Mouse (Mus musculus) CH12.LX (cell line): ENCODE data around the gene Ddx58. TPM values are rescaled to one million over a fixed set of nuclear protein-coding genes. Genes with fewer than 3 reads are reported as not detected.
A peak's percentile ranks its signal among the peaks of the same experiment; 100 is the strongest.

Experiments
- DNase-seq: peaks from one replicate; pipeline ENCODE4 v3.0.0-alpha.2; 2013; ENCODE audit errors: extremely low read depth
- H3K27ac ChIP-seq: 2 replicates; pipeline ENCODE4 v1.5.1; 2012; ENCODE audit warnings: low read depth, mild to moderate bottlenecking, control low read depth, moderate library complexity; ENCODE audit not compliant: insufficient read depth
- H3K27me3 ChIP-seq: replicated peaks from 2 replicates; pipeline ENCODE3; 2012; ENCODE audit warnings: inconsistent platforms
- H3K36me3 ChIP-seq, 2 experiments: replicated peaks in 1 of 2; 2 replicates each; pipeline versions ENCODE3 to v1.6.1; 2012; ENCODE audit warnings: inconsistent platforms in 1 of 2, low read length in 1 of 2, mild to moderate bottlenecking in 1 of 2, mixed read lengths in 1 of 2, moderate library complexity in 1 of 2; ENCODE audit not compliant: control insufficient read depth in 1 of 2, insufficient read depth in 1 of 2
- H3K4me1 ChIP-seq, 2 experiments: 2 replicates each; pipeline ENCODE4 v1.6.1; 2012; ENCODE audit warnings: inconsistent platforms in 1 of 2, moderate library complexity in 1 of 2; ENCODE audit not compliant: insufficient read depth in 2 of 2, control insufficient read depth in 1 of 2
- H3K4me2 ChIP-seq: 2 replicates; pipeline ENCODE4 v1.6.1; 2012; ENCODE audit warnings: low read depth, mild to moderate bottlenecking, control low read depth; ENCODE audit not compliant: poor library complexity, insufficient read depth, severe bottlenecking
- H3K4me3 ChIP-seq, 3 experiments: fragments of 150-350 bp in 1 of 3; sonication (generic) in 1 of 3; replicated peaks in 1 of 3; 2 replicates each; pipeline versions ENCODE3 to v1.5.1; 2011 to 2012; ENCODE audit warnings: low read depth in 2 of 3, low read length in 2 of 3, mild to moderate bottlenecking in 2 of 3, moderate library complexity in 2 of 3, control low read depth in 1 of 3, improper control_type of control experiment in 1 of 3, inconsistent platforms in 1 of 3, mixed read lengths in 1 of 3; ENCODE audit not compliant: poor library complexity in 1 of 3
- H3K79me2 ChIP-seq: replicated peaks from 2 replicates; pipeline ENCODE4 v1.6.1; 2012; ENCODE audit warnings: mild to moderate bottlenecking, moderate library complexity; ENCODE audit not compliant: control insufficient read depth, poor library complexity, insufficient read depth, severe bottlenecking; ENCODE audit errors: extremely low read depth
- H3K9ac ChIP-seq: 2 replicates; pipeline ENCODE4 v1.6.1; 2012; ENCODE audit warnings: low read depth, mild to moderate bottlenecking, control low read depth, moderate library complexity; ENCODE audit not compliant: insufficient read depth
- H3K9me3 ChIP-seq: replicated peaks from 2 replicates; pipeline ENCODE3; 2012; ENCODE audit warnings: low read length, inconsistent platforms, mixed read lengths
- BHLHE40 ChIP-seq: IDR thresholded peaks from 2 replicates; pipeline ENCODE4 v1.6.1; 2011; ENCODE audit warnings: mild to moderate bottlenecking, low read depth, low read length, improper control_type of control experiment
- CHD1 ChIP-seq: IDR thresholded peaks from 2 replicates; pipeline ENCODE4 v1.6.1; 2012; ENCODE audit warnings: low read depth, low read length, improper control_type of control experiment, inconsistent platforms
- CHD2 ChIP-seq: IDR thresholded peaks from 2 replicates; pipeline ENCODE4 v1.6.1; 2011; ENCODE audit warnings: low read length, improper control_type of control experiment
- CTCF ChIP-seq, 2 experiments: IDR thresholded peaks in 1 of 2; conservative IDR thresholded peaks in 1 of 2; 2 replicates each; pipeline ENCODE4 v1.5.1; 2011 to 2012; ENCODE audit warnings: low read depth in 2 of 2, low read length in 2 of 2, improper control_type of control experiment in 1 of 2, inconsistent platforms in 1 of 2, mild to moderate bottlenecking in 1 of 2, moderate library complexity in 1 of 2
- E2F4 ChIP-seq: IDR thresholded peaks from 2 replicates; pipeline ENCODE4 v1.6.1; 2011; ENCODE audit warnings: low read depth, low read length, improper control_type of control experiment; ENCODE audit not compliant: insufficient replicate concordance
- ELF1 ChIP-seq: IDR thresholded peaks from 2 replicates; pipeline ENCODE4 v1.6.1; 2014; ENCODE audit warnings: low read depth, mild to moderate bottlenecking, inconsistent platforms, low read length, improper control_type of control experiment
- ETS1 ChIP-seq: conservative IDR thresholded peaks from 2 replicates; pipeline ENCODE4 v1.6.1; 2012; ENCODE audit warnings: low read depth, mild to moderate bottlenecking, inconsistent platforms, low read length, improper control_type of control experiment, moderate library complexity
- HCFC1 ChIP-seq: IDR thresholded peaks from 2 replicates; pipeline ENCODE4 v1.6.1; 2012; ENCODE audit warnings: low read depth, mild to moderate bottlenecking, inconsistent platforms, low read length, improper control_type of control experiment
- IRF4 ChIP-seq: IDR thresholded peaks from 2 replicates; pipeline ENCODE4 v1.6.1; 2014; ENCODE audit warnings: low read depth, mild to moderate bottlenecking, inconsistent platforms, low read length, improper control_type of control experiment
- JUN ChIP-seq: IDR thresholded peaks from 2 replicates; pipeline ENCODE4 v1.6.1; 2011; ENCODE audit warnings: low read depth, mild to moderate bottlenecking, low read length, improper control_type of control experiment, moderate library complexity; ENCODE audit not compliant: insufficient read depth
- JUND ChIP-seq: conservative IDR thresholded peaks from 2 replicates; pipeline ENCODE4 v1.6.1; 2011; ENCODE audit warnings: low read depth, low read length, improper control_type of control experiment
- MAFK ChIP-seq: IDR thresholded peaks from 2 replicates; pipeline ENCODE4 v1.6.1; 2011; ENCODE audit warnings: low read length, improper control_type of control experiment; ENCODE audit not compliant: insufficient replicate concordance
- MAX ChIP-seq: IDR thresholded peaks from 2 replicates; pipeline ENCODE4 v1.6.1; 2011; ENCODE audit warnings: low read length, improper control_type of control experiment
- MXI1 ChIP-seq: IDR thresholded peaks from 2 replicates; pipeline ENCODE4 v1.6.1; 2011; ENCODE audit warnings: mild to moderate bottlenecking, low read depth, low read length, improper control_type of control experiment
- NRF1 ChIP-seq: IDR thresholded peaks from 2 replicates; pipeline ENCODE4 v1.6.1; 2014; ENCODE audit warnings: low read depth, mild to moderate bottlenecking, inconsistent platforms, low read length, improper control_type of control experiment, moderate library complexity
- PAX5 ChIP-seq: IDR thresholded peaks from 2 replicates; pipeline ENCODE4 v1.6.1; 2012; ENCODE audit warnings: low read length, inconsistent platforms, mixed read lengths
- POLR2AphosphoS2 ChIP-seq: IDR thresholded peaks from 2 replicates; pipeline ENCODE4 v1.6.1; 2011; ENCODE audit warnings: low read depth, low read length, improper control_type of control experiment
- RAD21 ChIP-seq: IDR thresholded peaks from 2 replicates; pipeline ENCODE4 v1.6.1; 2011; ENCODE audit warnings: low read depth, mild to moderate bottlenecking, low read length, improper control_type of control experiment, moderate library complexity
- RCOR1 ChIP-seq: conservative IDR thresholded peaks from 2 replicates; pipeline ENCODE4 v1.6.1; 2012; ENCODE audit warnings: low read depth, mild to moderate bottlenecking, inconsistent platforms, low read length, improper control_type of control experiment
- SMC3 ChIP-seq: IDR thresholded peaks from 2 replicates; pipeline ENCODE4 v1.6.1; 2011; ENCODE audit warnings: low read depth, low read length, improper control_type of control experiment
- TBP ChIP-seq: conservative IDR thresholded peaks from 2 replicates; pipeline ENCODE4 v1.6.1; 2011; ENCODE audit warnings: low read depth, low read length, improper control_type of control experiment
- TCF12 ChIP-seq: IDR thresholded peaks from 2 replicates; pipeline ENCODE4 v1.6.1; 2014; ENCODE audit warnings: low read depth, mild to moderate bottlenecking, inconsistent platforms, low read length, improper control_type of control experiment
- UBTF ChIP-seq: IDR thresholded peaks from 2 replicates; pipeline ENCODE4 v1.6.1; 2012; ENCODE audit warnings: low read depth, mild to moderate bottlenecking, inconsistent platforms, low read length, improper control_type of control experiment, moderate library complexity
- USF1 ChIP-seq: IDR thresholded peaks from 2 replicates; pipeline ENCODE4 v1.6.1; 2014; ENCODE audit warnings: low read depth, mild to moderate bottlenecking, inconsistent platforms, low read length, improper control_type of control experiment
- ZC3H11A ChIP-seq: IDR thresholded peaks from 2 replicates; pipeline ENCODE4 v1.6.1; 2012; ENCODE audit warnings: low read depth, mild to moderate bottlenecking, inconsistent platforms, low read length, improper control_type of control experiment
- ZMIZ1 ChIP-seq: IDR thresholded peaks from 2 replicates; pipeline ENCODE4 v1.6.1; 2012; ENCODE audit warnings: low read depth, mild to moderate bottlenecking, inconsistent platforms, low read length, improper control_type of control experiment
- ZNF384 ChIP-seq: IDR thresholded peaks from 2 replicates; pipeline ENCODE4 v1.6.1; 2012; ENCODE audit warnings: low read depth, low read length, improper control_type of control experiment, inconsistent platforms
- dilution Hi-C: fragments of 300-500 bp; cut with MboI; formaldehyde crosslinking; loops from 2 replicates; pipeline ENCODE4 v1.14.3; 2020; ENCODE audit warnings: low sequenced_read_pairs; ENCODE audit not compliant: extremely low pct_unique_long_range_greater_than_20kb, extremely low pct_ligation_motif_present
- in situ Hi-C: fragments of 300-500 bp; cut with MboI; formaldehyde crosslinking; loops from 3 replicates; pipeline ENCODE4 v1.14.3; 2019; ENCODE audit warnings: low sequenced_read_pairs, low pct_ligation_motif_present, low pct_unique_long_range_greater_than_20kb, mixed read lengths
- polyA plus RNA-seq: library from polyadenylated mRNA; unstranded; fragments of >175 nt; gene quantifications from 2 replicates; pipeline ENCODE4 v1.2.1, GENCODE M21; 2012; ENCODE audit warnings: low read depth; ENCODE audit not compliant: insufficient read length
- total RNA-seq, 2 experiments: library from RNA; depleted of rRNA; stranded (reverse); fragments of 300-350 nt in 1 of 2; fragments of >200 nt in 1 of 2; gene quantifications; 2 replicates each; pipeline ENCODE4 v1.2.3; 2012 to 2014

The Ddx58 gene
- total and polyA plus RNA-seq, 3 experiments: 4.2 to 7.3 (median 6.6) TPM

DNA sequence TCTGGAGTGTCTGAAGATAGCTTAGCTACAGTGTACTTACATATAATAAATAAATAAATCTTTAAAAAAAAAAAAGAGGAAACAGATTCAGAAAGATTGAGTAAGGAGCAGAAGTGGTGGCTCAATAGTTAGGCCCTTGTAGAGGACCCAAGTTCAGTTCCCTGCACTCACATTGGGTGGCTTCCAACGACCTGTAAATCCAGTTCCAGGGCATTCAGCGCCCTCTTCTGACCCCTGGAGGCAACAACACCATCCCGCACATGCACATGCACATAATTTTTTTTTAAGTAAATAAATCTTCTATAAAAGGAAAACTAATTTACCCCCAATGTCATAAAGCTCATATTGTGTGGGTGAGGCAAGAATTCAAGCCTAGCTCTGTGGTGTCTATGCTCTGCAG lies 21.7 kb downstream of the Ddx58 start:
- DNase-seq: no peak
- Histone ChIP-seq H3K79me2 (no peaks in the 10 kb centered on the region), H3K4me1 (peaks cover 0 to 7% of the 10 kb centered on the region in 2 experiments; a peak in 2 of 4 replicates), H3K27ac (no peak overlapping the region), H3K4me2 (no peak overlapping the region), H3K9ac (no peak overlapping the region), H3K4me3 (no peak overlapping the region), H3K36me3 (peaks cover 8 to 41% of the 10 kb centered on the region in 2 experiments), H3K27me3 (no peaks in the 10 kb centered on the region), H3K9me3 (no peaks in the 10 kb centered on the region)
- in situ Hi-C loops: no loop called here
- dilution Hi-C loops: no loop called here
- TF ChIP-seq CTCF (conservative IDR thresholded peaks at IDR 0.05 in 1 of 2, IDR thresholded peaks at IDR 0.05 in 1 of 2; ENCODE audit: low read depth in 2 of 2, low read length in 2 of 2): peak in 1 of 2 experiments; percentile 28; a peak in 2 of 4 replicates
- TF ChIP-seq SMC3: peak; percentile 16; the same call in 1 of the 2 replicates
- no peak for TF ChIP-seq TCF12

DNA sequence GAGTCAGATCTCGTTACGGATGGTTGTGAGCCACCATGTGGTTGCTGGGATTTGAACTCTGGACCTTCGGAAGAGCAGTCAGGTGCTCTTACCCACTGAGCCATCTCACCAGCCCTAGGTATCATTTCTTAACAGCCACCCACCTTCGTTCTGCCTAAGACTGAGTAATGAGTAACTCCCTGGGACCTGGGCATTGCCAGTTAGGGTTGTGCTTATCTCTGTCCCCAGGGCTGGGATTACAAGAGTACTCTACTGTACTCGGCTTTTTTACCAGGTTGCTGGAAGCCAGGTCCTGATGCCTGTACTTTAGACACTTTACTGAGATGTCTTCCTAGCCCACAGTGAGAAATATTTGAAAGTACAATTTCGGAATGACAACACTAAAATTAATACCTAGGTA lies 27.5 kb downstream of the Ddx58 start:
- dilution Hi-C loops (no loop called here), in situ Hi-C loops (no loop called here)
- no peak overlapping the region for H3K4me2 ChIP-seq

DNA sequence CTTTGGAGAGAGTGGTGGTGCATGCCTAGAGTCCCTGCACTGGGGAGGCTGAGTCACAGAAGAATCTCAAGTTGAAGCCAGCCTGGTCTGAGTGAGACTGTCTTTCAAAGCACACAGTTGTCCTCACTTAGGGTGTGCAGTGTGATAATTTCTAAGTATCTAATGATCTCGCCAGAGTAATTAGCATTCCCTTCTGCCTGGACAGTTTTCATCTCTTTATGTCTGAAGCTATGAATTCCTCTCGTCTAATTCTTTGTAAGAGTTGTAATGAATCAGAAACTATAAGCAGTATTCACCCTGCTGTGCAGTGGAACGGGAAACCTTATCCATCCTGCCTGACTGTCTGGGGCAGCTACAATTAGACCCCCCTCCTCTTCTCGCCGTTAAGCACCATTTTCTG lies 31.9 kb downstream of the Ddx58 start:
- Histone ChIP-seq H3K79me2 (no peaks in the 10 kb centered on the region), H3K4me1 (no peaks in the 10 kb centered on the region), H3K27me3 (no peaks in the 10 kb centered on the region), H3K9ac (no peak overlapping the region), H3K9me3 (no peaks in the 10 kb centered on the region), H3K4me3 (no peak overlapping the region), H3K4me2 (no peak overlapping the region), H3K27ac (no peak overlapping the region), H3K36me3 (peaks cover 18 to 54% of the 10 kb centered on the region in 2 experiments)
- dilution Hi-C loops: no loop called here
- no peak for DNase-seq
- TF ChIP-seq PAX5 (no peak), HCFC1 (no peak), NRF1 (no peak), ELF1 (no peak), MAFK (no peak), MXI1 (no peak), ZC3H11A (no peak), RCOR1 (no peak), RAD21 (no peak), USF1 (no peak), MAX (no peak), IRF4 (no peak), BHLHE40 (no peak), UBTF (no peak), ZMIZ1 (no peak), JUND (no peak)
- in situ Hi-C loops: no loop called here

More for the DNA sequence above, 27.5 kb downstream of the Ddx58 start:
- H3K9me3 ChIP-seq: no peaks in the 10 kb centered on the region
- H3K4me3 ChIP-seq: no peak overlapping the region
- no peak for DNase-seq
- no peak overlapping the region for H3K9ac ChIP-seq
- H3K79me2 ChIP-seq: no peaks in the 10 kb centered on the region
- no peaks in the 10 kb centered on the region for H3K4me1 ChIP-seq
- TF ChIP-seq JUN (no peak), ELF1 (no peak), TBP (no peak), CTCF (conservative IDR thresholded peaks at IDR 0.05 in 1 of 2, IDR thresholded peaks at IDR 0.05 in 1 of 2; ENCODE audit: low read depth in 2 of 2, low read length in 2 of 2) (no peak), RAD21 (no peak), ETS1 (no peak), JUND (no peak), USF1 (no peak), PAX5 (no peak), CHD1 (no peak), E2F4 (no peak), CHD2 (no peak), POLR2AphosphoS2 (no peak), MAX (no peak), ZC3H11A (no peak), BHLHE40 (no peak), HCFC1 (no peak), MAFK (no peak), ZNF384 (no peak)
- TF ChIP-seq, all 38 proteins: peak for 0
- peaks cover 15 to 42% of the 10 kb centered on the region in 2 experiments for H3K36me3 ChIP-seq
- H3K27me3 ChIP-seq: no peaks in the 10 kb centered on the region
- H3K27ac ChIP-seq: no peak overlapping the region
